Comparison of ENCODE assay signal across 1 mouse cellular context in the genomic region with DNA sequence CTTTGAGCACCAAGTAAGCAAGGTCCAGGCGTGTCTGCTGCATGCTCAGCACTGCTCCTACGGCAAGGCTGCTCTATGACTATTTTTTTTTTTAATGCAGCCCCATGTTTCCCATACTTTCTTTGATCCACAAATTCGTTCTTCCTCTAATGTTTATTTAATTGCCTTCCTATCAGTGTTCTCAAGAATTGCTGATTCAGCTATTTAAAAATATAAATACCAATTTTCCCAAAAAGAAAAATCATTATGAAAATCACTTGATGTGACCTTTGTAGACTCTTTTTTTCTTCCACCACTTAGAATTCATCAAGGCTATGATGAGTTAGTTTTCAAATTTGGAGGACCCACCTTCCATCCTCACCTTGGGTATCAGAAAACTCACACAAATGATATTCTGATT.
A peak's percentile ranks its signal among the peaks of the same experiment; 100 is the strongest.
TF ChIP-seq lines count a peak whose summit lies in the region.

No protein-coding gene starts in this region.

TF ChIP-seq in MEL, 35 proteins besides CTCF, POLR2A, EP300 and RAD21 (continued from another document):
- no peak for TF ChIP-seq E2F4 (IDR thresholded peaks at IDR 0.05; ENCODE audit: borderline replicate concordance, low read depth, low read length)
- TF ChIP-seq MEF2A (IDR thresholded peaks at IDR 0.05; ENCODE audit: extremely low read depth, insufficient replicate concordance, low read depth, low read length, poor library complexity, severe bottlenecking), result no peak
- no peak for TF ChIP-seq SIN3A (IDR thresholded peaks at IDR 0.05; ENCODE audit: low read length)
- peak; percentile 61; the same call in 1 of the 2 replicates for TF ChIP-seq MAFK (IDR thresholded peaks at IDR 0.05; ENCODE audit: borderline replicate concordance, low read depth, low read length)
- TF ChIP-seq JUND (IDR thresholded peaks at IDR 0.05; ENCODE audit: low read depth, low read length), result no peak
- no peak for TF ChIP-seq TAL1 (IDR thresholded peaks at IDR 0.05; ENCODE audit: low read length)
